Mouse (Mus musculus): ENCODE data around the gene Cyp1a2.
A peak's percentile ranks its signal among the peaks of the same experiment; 100 is the strongest.

Gene Cyp1a2

DNA sequence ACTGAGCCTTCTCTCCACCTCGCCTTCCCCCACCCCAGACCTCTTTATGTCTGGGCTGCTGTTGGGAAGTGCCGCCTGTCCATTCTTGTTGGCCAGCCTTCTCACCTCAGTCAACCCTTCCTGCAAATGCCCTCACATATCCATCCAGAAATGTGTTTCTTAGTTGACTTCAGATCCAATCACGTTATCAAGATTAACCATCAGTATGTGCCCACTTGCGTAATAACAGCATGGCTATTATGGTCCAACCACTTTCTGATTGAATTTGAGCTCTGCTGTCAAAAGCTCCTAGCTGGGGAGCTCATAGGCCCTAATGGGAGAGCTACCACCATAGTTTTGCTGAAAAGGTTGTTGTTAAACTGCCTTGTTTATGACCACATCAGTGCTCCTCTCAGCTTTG lies 12.5 kb downstream of the Cyp1a2 start:
- DNase-seq, result no peak

DNA sequence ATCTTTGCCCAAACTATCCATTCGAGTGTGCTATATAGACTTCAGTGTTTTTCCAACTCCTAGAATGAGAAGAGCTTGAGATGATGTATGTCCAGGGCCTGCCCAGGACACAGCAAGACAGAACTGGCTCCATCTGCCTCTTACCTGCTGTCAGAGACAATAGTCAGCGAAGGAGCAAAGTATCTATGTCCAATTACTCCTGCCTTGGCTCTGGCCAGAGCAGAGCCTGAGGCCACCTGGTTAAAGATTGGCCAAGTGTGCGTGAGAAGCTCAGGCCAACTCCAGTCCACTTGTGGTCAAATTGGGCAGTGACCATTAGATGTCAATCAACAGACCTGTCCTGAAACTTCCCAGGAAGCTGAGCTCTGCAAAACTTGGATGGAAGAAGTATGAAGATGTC lies 13.9 kb downstream of the Cyp1a2 start:
- no peak for DNase-seq

DNA sequence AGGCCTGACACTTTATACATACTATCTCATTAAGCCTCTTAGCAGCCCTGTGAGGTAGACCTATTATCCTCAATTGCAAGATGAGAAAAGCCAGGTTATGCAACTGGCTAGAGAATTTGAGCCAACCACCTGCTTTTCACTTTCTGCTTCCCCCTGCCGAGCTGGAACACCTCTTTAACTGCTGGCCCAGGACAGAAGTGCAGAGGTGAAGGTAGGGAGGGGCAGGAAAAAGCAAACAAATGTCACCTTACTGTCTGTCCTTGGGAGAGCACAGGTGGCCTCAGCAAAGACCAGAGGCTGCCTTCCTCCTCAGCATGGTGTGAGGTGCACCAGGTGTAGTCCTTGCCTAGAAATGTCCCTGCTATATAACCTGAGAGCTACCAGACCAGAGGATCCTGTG lies 15.2 kb downstream of the Cyp1a2 start:
- no peak for DNase-seq

GRCm38 (mm10) chr9:57667817-57668216 lies 15.7 kb downstream of the Cyp1a2 start:
- no peak for DNase-seq

GRCm38 (mm10) chr9:57667136-57667535 lies 16.4 kb downstream of the Cyp1a2 start:
- DNase-seq, result no peak

GRCm38 (mm10) chr9:57666536-57666935 lies 17.0 kb downstream of the Cyp1a2 start:
- no peak for DNase-seq

- DNase-seq, result no peak
Measured at GRCm38 (mm10) chr9:57664616-57665015, 18.9 kb downstream of the Cyp1a2 start.

DNA sequence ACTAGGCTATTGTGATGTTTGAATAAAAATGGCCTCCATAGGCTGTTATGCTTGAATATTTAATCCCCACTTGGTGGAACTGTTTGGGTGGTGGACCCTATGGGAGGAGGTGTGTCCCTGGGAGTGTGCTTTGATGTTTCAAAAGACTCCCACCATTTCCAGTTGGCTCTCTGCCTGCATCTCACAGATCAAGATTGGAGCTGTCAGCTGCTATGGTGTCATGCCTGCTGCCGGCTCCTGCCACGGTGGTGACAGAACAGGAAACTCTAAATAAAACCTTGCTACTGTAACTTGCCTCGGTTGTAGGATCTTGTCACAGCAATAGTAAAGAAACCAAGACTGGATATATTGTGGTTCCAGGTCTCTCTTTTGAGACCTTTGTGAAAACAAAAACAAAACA lies 22.0 kb downstream of the Cyp1a2 start:
- DNase-seq, result no peak

GRCm38 (mm10) chr9:57660501-57660900 lies 23.0 kb downstream of the Cyp1a2 start:
- no peak for DNase-seq

- peak; percentile 52 to 61 for DNase-seq
Measured at GRCm38 (mm10) chr9:57659774-57660173, 23.7 kb downstream of the Cyp1a2 start.

- DNase-seq, result no peak
Measured at GRCm38 (mm10) chr9:57658970-57659369, 24.5 kb downstream of the Cyp1a2 start.

- DNase-seq, result no peak
Measured at GRCm38 (mm10) chr9:57657843-57658242, 25.7 kb downstream of the Cyp1a2 start.

- no peak for DNase-seq
Measured at GRCm38 (mm10) chr9:57656631-57657350, 26.7 kb downstream of the Cyp1a2 start.

DNA sequence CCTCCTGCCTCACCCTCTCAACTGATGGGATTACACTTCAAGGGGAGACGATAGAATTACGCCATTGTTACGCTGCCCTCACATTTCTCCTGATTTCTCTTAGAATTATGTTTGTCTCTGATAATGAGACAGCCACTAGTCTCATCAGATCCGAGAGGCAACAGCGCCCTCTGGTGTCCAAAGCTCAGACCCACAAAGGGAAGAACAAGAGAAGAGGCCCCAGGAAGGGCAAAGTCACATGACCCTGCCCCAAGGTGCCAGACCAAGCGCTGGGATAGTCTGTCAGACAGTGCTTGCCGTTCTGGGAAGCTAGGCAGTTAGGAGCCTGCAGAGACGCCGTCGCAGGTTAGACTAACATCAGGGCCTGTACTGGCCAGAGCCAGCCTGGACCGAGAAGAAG lies 27.8 kb downstream of the Cyp1a2 start:
- DNase-seq, result peak; percentile 89 to 97

DNA sequence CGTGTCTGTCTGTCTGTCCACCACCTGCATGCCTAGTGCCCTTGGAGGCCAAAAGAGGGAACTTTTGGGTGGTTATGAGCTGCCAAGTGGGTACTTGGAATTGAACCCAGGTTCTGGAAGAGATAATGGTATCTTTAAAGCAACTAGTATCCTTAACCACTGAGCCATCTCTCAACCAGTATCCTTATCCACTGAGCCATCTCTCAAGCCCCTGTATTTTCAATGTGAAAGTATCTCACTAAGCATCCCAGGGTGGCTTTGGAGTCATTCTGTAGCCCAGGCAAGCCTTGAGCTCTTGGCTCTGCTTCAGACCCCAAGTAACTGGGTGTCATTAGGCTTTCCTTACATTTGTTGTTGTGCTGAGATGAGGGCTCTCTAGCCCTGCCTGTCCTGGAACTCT lies 28.5 kb downstream of the Cyp1a2 start:
- DNase-seq, result no peak

GRCm38 (mm10) chr9:57653283-57653682 lies 30.2 kb downstream of the Cyp1a2 start, which contains the start of gene Csk:
Gene Csk (minus strand): TSS chr9:57653631.
- DNase-seq, result peak; percentile 26 to 29

GRCm38 (mm10) chr9:57652855-57653254 lies 30.6 kb downstream of the Cyp1a2 start:
- DNase-seq, result peak in 1 of 2 experiments; percentile 14

DNA sequence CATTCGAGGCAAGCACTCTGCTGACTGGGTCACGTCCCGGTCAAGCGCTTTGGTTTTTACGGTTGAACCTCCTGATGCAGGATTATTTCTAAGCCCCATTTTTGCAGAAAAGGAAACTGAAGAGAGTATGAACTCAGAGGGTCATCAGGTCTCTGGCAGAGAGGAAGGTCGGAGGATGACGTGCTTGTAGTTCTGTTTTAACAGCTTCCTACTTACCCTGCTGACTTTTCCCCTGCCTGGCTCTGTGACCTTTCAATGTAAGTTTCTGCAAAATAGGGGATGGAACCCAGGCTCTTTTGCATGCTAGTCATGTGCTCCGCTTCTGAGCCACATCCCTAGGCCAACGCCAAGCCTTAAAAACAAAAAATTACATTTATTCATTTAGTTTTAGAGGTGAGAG lies 31.2 kb downstream of the Cyp1a2 start:
- peak in 1 of 2 experiments; percentile 23 for DNase-seq

DNA sequence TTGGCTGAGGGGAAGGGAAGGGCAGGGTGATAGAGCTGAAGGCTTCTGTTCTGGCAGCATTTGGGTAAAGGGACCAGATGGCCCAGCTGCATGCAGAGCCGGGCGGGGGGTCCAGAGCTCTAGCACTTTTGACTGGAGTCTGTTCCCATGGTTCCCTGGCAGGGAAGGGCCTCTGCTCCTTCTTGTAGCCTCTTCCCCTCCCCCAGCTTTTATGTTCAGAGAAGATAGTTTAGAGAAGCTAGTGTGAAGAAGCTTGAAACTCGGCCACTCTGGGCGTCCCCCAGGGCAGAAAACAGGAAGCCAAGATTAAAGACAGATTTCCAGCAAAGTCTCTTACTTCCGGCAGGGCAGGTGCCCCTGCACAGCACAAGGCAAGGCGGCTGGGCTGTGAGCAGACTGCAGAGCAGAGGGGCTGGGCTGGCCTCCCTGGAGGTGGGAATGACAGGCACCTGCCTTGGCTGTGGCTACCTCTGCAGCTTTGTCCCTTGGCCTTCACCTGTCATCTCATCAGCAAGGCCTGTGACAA lies 32.7 kb downstream of the Cyp1a2 start:
- DNase-seq, result peak; percentile 64 to 69

DNA sequence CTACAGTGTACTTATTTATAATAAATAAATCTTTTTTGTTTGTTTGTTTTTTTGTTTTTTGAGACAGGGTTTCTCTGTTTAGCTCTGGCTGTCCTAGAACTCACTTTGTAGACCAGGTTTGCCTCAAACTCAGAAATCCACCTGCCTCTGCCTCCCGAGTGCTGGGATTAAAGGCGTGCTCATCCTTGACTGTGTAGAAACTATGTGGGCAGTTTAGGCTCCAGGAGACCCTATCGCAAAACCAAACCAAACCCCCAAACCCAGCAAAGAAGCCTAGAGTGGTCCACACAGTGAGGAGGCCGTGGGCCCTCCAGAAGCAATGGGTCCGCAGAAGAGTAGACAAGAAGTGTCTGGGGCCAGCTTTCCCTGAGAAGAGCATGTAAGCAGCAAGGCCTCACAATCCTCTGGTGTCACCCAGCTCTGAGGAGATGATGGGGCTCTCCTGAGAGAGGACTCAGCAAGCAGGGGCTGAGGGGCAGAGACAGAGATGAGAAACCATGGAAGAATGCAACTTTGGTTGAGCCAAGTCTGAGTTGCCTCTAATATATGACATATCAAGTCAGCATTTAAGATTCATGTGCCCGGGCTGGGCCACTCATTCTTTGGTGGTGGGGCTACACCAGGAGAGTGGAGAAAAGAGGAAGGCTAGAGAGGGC lies 33.2 kb downstream of the Cyp1a2 start:
- DNase-seq, result peak in 1 of 2 experiments; percentile 2

GRCm38 (mm10) chr9:57647286-57648108 lies 36.0 kb downstream of the Cyp1a2 start:
- DNase-seq, result peak in 1 of 2 experiments; percentile 11

GRCm38 (mm10) chr9:57646551-57647103 lies 36.9 kb downstream of the Cyp1a2 start:
- DNase-seq, result peak in 1 of 2 experiments; percentile 35
